Mouse (Mus musculus) E14TG2a.4 (cell line): ENCODE data around the gene Olfr332.
"Not testable (repeated sequence)": the region's sequence is repeated elsewhere in the genome, so short reads cannot be mapped to it uniquely, and the experiment has no call there.

Experiments
- CTCF ChIP-seq: conservative IDR thresholded peaks from 2 replicates; pipeline ENCODE4 v1.5.1; 2014; ENCODE audit warnings: low read length
- NANOG ChIP-seq: IDR thresholded peaks from 2 replicates; pipeline ENCODE4 v1.6.1; 2014; ENCODE audit warnings: borderline replicate concordance, low read length, mixed read lengths
- POU5F1 ChIP-seq: IDR thresholded peaks from 2 replicates; pipeline ENCODE4 v1.6.1; 2014; ENCODE audit warnings: low read length, borderline replicate concordance

DNA sequence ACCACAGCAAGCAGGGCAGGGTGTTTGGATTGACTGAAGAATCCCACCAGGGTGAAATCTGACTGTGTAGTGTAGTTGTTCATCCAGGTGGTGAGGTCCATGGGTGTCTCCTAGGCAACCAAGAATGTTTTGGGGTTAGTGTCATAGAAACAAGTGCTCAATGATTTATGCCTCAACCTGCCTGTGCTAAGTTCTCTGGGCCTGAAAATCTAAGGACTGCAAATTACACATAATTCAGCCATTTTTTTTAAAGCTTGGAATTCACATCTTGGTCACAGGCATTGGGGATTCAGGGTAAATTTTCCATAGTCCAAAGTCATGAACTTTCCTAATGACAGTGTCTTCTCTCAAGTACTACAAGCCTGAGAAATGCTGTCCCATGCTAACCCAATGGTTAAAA is 10.1 kb upstream of the Olfr332 start, which contains the start of gene Olfr331:
- TF ChIP-seq CTCF, POU5F1, NANOG: not testable (repeated sequence)
